Mouse (Mus musculus): ENCODE results near the gene Myocd. TPM values are rescaled to one million over a fixed set of nuclear protein-coding genes. Genes with fewer than 3 reads are reported as not detected.

Myocd gene
- polyA plus RNA-seq (2015; fragmentation: Nextera tagmentation; extraction: Ambion mirVana): 0.08 and 0.25 TPM in 2 replicates

DNA sequence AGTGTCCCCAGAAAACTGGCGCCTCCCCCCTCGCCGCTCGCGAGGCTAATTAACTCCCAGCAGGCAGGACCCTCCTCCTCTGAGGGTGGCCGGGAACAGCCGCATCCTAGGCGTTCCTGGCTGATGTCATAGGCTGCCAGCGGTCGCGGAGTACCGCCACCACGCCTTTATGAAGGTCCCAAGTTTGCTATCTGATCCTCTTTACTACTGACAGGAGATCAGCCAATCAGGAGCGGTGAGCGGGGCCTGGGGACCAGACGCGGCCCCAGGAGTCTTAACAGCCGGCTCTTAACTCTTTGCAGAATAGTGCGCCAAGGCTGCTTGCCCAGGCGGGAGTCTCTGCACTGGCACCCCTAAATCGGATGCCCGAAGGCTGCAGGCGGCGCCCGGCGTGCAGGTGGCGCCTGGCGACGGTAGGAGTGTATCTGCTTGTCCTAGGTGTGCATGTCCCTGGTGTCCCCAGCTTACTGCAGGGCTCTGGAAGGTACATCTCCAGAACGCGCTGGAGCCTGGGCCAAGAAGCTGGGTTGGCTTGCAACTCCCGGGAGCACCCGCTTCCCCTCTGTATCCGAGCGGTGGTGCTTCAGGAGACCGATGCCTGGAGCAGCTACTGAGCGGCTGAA lies at the start of gene Myocd:
Gene Myocd (minus strand): TSS at position 139 of the 623 bp plus-strand sequence.

DNA sequence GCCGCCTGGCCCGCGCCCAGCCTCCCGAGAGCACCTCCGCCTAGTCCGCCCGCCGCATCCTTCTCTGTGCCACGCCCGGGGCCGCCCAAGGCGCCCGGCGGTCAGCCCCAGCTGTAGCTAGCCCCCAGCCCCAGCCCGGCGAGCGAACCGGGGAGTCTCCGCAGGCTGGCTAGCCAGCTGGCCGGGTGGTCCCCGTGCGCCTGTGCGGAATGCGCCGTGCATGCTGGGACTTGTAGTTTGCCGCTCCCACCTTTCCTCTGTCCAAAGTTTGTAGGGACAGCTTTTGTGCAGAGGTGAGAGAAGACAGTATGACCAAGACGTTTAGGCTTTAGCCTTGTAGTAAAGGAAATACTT lies 107.0 kb downstream of the Myocd start, which contains the start of gene Arhgap44:
Gene Arhgap44 (minus strand): TSS at position 195 of the 354 bp plus-strand sequence.

DNA sequence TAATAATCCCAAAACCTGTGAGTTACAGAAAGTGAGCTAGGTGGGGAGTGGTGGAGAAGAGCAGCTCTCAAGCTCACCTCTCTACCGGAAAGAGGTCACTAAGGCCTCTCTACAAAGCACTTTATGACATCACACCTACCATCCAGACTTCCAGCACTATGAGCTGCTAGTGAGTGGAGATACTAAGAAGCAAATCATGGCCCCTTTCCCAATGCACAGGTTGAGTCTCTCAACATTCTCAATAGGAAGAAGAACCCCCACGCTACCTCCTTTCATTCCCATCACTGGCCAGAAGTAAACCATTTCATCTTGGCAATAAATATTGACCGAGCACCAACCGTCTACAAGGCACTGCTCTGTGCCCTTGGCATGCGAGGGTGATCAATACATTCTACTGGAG lies 110.0 kb downstream of the Myocd start, which contains the start of gene 1700086D15Rik:
Gene 1700086D15Rik (minus strand): TSS at position 101 of the 400 bp plus-strand sequence.

Other genes with a start within 250 kb of the Myocd start
- gene 1700086D15Rik, start 110.1 kb downstream of the Myocd start, polyA plus RNA-seq (2015; fragmentation: Nextera tagmentation; extraction: Ambion mirVana): 0.36 and 0.55 TPM in 2 replicates
- gene Arhgap44, start 107.0 kb downstream of the Myocd start, polyA plus RNA-seq (2015; fragmentation: Nextera tagmentation; extraction: Ambion mirVana): 28.2 and 29.7 TPM in 2 replicates